Mouse (Mus musculus): ENCODE results near the gene AI837181.

Gene AI837181

DNA sequence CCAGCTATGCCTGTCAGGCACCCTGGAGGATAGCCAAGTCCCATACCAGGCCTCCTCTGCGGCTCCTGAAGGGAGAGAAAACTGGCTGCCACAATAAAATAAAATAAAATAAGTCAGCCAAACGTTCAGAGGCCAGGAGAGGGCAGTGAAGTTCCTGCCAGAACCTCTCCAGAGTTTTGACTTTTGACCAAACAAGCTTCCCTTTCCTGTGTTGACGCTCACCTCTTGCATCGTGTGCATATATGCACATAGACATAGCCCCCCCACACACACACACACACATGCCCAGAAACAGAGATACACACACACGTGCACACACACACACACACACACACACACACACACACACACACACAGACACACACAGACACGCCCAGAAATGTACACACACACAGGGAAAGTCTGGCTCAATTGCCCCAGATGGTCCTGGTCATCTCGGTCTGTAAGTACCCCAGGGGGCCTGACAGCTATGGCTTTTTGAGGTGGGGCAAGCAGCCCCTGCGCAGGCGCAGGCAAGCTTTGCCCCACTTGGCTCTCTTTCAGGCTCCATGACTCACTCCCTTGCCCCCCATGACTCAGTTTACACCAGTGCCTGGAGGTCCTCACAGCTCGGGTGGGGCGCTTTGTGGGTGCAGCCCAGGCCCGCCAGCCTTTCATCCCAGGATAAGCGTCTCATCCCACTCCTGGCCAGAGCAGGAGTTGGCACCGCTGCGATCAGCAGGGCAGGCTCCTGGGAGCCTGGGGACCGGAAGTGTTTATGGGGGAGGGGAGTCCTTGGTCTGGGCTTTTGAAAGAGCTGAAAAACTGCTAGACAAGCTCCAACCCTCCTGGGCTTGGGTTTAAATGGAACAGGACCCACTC is 8.3 kb downstream of the AI837181 start:
- in situ Hi-C loops (cut with MboI; ENCODE audit: unreplicated experiment in 2 of 2), result loop anchor here in 1 of 2 experiments (5.0 kb wide), 1 partner anchor 54 kb away; the partner anchor contains the start of gene Mus81

DNA sequence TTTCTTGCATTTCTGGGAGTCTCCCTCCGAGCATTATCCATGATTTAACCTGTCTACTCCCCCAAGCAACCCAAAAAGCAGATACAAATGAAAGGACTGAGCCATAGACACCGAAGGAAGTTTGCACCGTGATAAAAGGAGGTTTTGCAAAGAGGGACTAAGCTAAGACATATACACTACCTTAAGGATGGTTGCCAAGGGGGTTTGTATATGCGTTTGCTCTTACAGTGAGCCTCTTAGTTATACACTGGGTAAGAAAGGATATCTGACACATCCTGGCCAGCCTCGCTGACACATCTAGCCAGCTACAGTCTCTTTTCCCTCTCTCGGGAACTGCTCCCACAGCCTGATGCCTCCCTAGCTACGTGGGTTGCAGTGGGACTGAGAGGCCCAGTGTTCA is 9.0 kb downstream of the AI837181 start:
- in situ Hi-C loops (cut with MboI; ENCODE audit: unreplicated experiment in 2 of 2), result loop anchor here in 1 of 2 experiments (5.0 kb wide), 1 partner anchor 53 kb away; the partner anchor contains the start of gene Mus81

DNA sequence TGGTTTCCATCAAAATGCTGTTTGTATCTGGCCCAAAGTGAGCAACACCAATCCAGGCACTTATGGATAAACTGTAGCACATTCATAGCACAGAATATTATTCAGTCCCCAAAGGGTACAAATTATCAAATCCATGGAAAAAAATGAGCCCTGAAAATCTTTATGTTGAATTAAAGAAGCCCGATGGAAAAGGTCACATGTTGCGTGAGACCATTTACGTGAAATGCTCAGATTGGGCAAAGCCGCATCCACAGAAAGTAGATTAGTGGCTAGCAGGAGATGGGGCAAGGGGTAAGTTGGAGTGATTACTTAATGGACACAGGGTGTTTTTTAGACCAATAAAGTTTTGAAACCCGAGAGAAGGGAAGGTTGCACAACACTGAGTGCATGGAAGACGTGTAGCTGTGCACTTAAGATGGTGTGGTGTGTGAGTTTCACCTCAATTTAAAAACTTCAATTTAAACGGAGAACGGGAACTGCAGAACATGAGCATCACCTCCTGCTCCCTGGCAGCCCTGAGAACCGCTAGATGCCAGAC is 19.5 kb downstream of the AI837181 start:
- in situ Hi-C loops (cut with MboI; ENCODE audit: unreplicated experiment in 2 of 2), result no loop called here

- in situ Hi-C loops (cut with MboI; ENCODE audit: unreplicated experiment in 2 of 2), result no loop called here
Observed at GRCm38 (mm10) chr19:5444954-5445353, 20.0 kb downstream of the AI837181 start.

- in situ Hi-C loops (cut with MboI; ENCODE audit: unreplicated experiment in 2 of 2), result no loop called here
Observed at GRCm38 (mm10) chr19:5445747-5446146, 20.8 kb downstream of the AI837181 start.

GRCm38 (mm10) chr19:5447515-5448353 is 22.8 kb downstream of the AI837181 start, which contains the start of gene Fosl1:
TSS of gene Fosl1 (plus strand) at chr19:5447547.
- in situ Hi-C loops (cut with MboI; ENCODE audit: unreplicated experiment in 2 of 2), result no loop called here

- in situ Hi-C loops (cut with MboI; ENCODE audit: unreplicated experiment in 2 of 2), result no loop called here
Observed at GRCm38 (mm10) chr19:5448354-5449150, 23.6 kb downstream of the AI837181 start.

DNA sequence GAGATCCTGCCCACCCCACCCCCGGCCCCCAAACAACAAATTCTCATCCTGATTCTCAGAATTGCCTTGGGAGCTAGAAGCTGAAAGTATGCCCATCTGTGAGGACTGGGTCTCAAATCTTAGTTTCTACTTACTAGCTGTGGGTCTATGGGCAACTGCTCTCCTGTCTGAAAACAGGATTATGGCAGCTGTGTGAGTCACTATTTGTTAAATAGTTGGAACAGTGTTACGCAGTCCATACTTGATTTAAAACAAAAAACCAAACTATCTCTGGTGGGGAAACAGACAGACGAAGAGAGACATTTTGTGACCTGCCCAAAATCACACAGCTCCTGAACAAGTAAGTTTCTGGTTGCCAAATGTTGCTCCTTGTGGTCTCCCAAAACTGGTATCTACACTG is 24.7 kb downstream of the AI837181 start:
- in situ Hi-C loops (cut with MboI; ENCODE audit: unreplicated experiment in 2 of 2), result no loop called here

DNA sequence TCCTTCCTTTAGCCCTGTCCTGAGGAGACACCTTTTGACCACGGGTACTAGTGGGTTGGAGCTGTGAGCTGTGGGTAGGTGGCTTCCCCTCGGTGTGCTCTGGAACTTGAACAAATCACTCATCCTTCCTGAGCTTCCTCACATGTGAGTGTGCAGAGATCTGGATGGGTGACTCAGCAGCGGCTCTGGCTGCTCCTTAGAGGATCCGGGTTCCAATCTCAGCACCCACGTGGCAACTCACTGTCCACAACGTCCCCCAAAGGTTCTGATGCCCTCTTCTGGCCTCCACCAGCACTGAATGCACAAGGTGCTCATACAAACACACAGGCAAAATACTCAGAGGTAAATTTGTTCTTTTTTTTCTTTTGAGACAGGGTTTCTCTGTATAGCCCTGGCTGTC is 26.8 kb downstream of the AI837181 start:
- in situ Hi-C loops (cut with MboI; ENCODE audit: unreplicated experiment in 2 of 2), result no loop called here

DNA sequence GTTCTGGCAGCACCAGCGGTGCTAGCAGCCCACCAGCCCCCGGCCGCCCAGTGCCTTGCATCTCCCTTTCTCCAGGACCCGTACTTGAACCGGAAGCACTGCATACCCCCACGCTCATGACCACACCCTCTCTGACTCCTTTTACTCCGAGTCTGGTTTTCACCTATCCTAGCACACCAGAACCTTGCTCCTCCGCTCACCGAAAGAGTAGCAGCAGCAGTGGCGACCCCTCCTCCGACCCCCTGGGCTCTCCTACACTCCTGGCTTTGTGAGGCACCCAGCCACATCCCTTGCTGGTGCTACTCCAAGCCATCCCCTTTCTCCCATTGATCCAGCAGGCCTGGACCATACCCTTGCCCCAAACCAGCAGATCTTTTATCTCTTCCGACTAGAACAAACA is 30.1 kb downstream of the AI837181 start:
- in situ Hi-C loops (cut with MboI; ENCODE audit: unreplicated experiment in 2 of 2), result no loop called here

DNA sequence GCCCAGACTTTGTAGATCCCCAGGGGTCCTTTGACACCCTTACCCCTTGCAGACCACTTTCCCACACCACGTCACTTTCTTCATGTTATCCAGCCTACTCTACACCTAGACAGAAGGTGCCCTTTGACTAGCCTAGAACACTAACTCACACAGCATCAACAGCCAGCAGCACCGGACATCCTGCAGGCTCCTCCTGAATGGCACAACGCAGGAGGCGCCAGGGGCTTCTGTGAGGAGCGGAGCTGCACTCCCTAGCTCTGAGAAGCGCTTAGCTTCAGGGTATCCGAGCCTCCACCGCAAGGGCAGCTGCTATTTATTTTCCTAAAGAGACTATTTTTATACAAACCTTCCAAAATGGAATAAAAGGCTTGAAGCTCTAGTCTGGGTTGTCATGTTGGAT is 30.6 kb downstream of the AI837181 start:
- in situ Hi-C loops (cut with MboI; ENCODE audit: unreplicated experiment in 2 of 2), result no loop called here

GRCm38 (mm10) chr19:5456241-5456921 is 31.4 kb downstream of the AI837181 start:
- in situ Hi-C loops (cut with MboI; ENCODE audit: unreplicated experiment in 2 of 2), result no loop called here

DNA sequence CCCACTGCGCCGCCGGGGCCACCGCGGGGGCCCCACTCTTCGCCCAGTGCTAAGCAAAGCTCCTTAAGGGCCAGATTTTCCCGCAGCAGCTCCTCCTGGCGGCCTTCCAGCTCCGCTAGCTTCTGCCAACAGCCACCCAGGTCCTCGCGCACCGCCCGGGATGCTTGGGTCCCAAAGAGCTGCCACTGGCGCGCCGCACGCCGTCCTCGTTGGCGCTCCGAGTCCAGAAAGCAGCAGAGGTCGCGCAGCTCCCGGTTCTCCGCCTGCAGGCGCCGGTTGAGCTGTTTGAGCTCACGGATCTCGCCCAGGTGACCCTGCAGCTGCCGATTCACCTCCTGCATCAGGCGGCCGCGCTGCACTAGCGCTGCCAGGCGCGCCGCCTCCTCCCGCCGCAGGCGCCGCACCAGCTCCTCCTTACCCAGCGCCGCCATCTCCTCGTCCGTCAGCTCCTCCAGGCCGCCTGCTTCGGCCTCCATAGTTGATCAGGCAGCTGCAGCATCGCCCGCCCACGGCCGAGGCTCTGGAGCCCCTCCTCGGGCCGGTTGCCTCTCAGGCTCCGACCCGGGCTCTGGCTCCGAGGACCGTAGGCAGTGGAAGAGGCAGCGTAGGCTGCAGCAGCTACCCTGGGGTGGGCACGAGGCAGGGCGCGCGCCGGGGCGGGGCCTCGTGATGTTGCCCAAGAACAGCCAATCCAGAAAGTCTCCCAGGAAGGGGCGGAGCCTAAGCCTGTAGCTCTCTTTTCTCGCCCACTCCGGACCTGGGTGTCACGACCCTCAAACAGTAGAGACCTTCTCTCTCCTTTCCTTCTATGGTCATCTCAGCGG is 32.2 kb downstream of the AI837181 start:
- in situ Hi-C loops (cut with MboI; ENCODE audit: unreplicated experiment in 2 of 2), result no loop called here

DNA sequence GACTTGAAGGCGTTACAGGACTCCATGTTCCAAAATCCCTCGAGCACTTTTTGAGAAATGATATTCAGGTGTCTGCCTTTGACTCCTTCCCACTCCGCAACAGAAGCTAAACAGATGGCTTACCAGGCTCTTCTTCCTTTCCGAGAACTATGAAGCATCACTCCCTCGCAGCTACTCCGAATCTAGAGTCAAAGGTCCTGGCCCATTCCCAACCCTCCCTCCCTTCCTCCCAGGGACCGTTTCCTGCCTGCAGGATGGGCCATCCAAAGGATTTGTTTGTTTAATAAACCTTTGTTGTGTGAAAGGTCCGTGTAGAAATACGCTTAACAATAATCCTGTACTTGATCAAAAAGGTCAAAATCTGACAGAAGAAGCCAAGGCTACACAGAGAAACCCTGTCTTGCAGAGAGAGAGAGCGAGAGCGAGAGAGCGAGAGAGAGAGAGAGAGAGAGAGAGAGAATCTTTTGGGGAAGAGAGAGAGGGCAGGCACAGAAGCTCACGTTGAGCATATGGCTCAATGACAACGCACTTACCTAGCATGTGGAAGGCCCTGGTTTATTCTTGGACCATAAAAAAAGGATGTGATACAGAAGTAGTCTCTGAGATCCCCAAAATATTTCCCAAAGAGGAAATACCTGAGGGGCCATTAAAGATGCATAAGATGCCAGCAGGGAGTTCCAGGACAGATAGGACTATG is 33.0 kb downstream of the AI837181 start, which contains the start of gene Ccdc85b:
Gene Ccdc85b (minus strand): TSS at position 149 of the 697 bp plus-strand sequence.
- in situ Hi-C loops (cut with MboI; ENCODE audit: unreplicated experiment in 2 of 2), result no loop called here

DNA sequence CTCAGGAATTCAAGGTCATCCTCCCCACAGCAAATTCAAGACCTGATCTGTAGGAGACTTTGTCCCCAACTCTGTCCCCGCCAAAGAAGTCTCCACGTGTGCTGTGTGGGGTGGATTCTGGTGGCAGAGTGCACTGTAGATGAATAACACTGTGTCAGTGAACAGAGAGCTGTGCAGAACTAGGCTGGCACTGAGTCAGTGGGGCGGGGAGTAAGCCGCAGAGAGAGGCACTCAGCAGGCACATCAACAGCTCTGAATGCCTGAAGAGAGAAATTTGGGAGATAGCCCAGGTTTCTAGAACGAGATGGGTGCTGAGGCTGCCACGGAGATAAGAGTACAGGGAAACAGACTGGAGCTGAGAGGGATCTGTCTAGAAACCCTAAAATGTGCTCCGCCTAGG is 34.1 kb downstream of the AI837181 start:
- in situ Hi-C loops (cut with MboI; ENCODE audit: unreplicated experiment in 2 of 2), result no loop called here

GRCm38 (mm10) chr19:5459896-5460295 is 35.0 kb downstream of the AI837181 start:
- in situ Hi-C loops (cut with MboI; ENCODE audit: unreplicated experiment in 2 of 2), result no loop called here

DNA sequence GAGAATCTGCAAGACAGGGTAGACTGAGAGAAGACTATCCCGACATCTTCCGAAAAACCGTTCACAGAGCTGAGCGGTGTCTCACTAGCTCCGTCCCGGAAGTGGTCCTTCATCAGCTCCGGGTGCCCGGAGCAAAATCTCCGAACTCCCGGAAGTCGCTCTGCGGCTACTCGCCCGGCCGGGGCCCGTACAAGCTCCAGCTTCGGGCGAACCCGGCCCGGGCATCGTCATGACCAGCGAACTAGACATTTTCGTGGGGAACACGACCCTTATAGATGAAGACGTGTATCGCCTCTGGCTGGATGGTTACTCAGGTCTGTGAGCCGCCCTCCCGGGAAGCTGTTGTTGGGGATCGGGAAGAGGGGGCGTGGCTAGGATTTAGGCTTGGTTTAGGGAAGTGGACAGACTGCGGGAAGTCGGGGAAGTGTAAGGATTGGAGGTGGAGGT is 35.5 kb downstream of the AI837181 start, which contains the start of gene Fibp:
Gene Fibp (plus strand): TSS at position 151 of the 447 bp plus-strand sequence.
- in situ Hi-C loops (cut with MboI; ENCODE audit: unreplicated experiment in 2 of 2), result no loop called here

- in situ Hi-C loops (cut with MboI; ENCODE audit: unreplicated experiment in 2 of 2), result no loop called here
Observed at GRCm38 (mm10) chr19:5461411-5461810, 36.5 kb downstream of the AI837181 start.

Measured in v-Abl transformed pro-B cells (cell line).